In the genomic region with DNA sequence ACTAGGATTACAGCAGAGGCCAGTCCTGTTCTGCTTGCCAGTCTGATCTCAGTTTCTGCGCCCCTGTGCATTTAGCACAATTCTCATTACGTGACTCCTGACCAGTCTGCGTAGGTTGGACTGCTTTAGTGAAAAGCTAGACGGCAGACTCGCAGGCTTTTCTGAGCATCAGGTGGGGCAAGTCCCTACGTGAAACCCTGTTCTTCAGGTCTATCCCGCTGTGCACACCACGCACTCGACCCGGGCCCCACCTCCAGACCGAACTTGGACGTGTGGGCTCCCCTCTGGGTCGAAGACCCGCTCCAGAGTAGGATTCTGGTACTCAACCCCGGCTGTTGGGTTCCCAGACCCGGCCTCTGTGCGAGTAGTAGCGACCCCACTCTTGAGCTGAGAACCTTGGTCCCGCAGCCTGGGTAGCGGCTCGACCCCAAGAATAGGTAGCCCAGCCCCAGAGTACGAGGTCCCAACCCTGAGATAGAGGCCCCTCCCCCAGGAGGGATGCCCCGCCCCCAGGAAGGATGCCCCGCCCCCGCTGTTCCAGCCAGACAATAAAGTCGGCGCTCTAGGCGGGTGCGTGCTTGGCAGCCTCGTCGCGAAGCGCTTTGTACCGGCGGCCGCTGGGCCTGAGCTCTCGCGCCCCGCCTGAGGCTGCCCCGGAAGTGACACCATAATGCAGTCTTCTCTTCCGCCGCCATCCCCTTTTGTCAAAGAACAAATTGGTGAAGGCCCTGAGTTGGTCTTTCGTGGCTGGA, we compare ENCODE assay signal across 8 mouse cellular contexts. TPM values are rescaled to one million over a fixed set of nuclear protein-coding genes. Genes with fewer than 3 reads are reported as not detected.
DNase-seq lines count a peak whose midpoint lies in the region; ATAC-seq and TF ChIP-seq lines count a peak whose summit lies in the region.

No protein-coding gene starts in this region.

- TF ChIP-seq CTCF in heart, adult 2 months (IDR thresholded peaks at IDR 0.05), result peak; percentile 49

- H3K9ac ChIP-seq in embryonic facial prominence, embryonic 12.5 days, result peak overlapping the region; percentile 54; the same call in 1 of the 2 replicates
- peak overlapping the region; percentile 80 for H3K9ac ChIP-seq in heart, adult 2 months (ENCODE audit: low read depth, low read length)

- TF ChIP-seq POLR2A in heart, adult 2 months (IDR thresholded peaks at IDR 0.05; ENCODE audit: insufficient read depth, low read depth, low read length), result peak; percentile 73

- TF ChIP-seq EP300 in heart, adult 2 months (IDR thresholded peaks at IDR 0.05; ENCODE audit: insufficient read depth, low read depth, low read length), result no peak

- no peaks in the 10 kb centered on the region for H3K36me3 ChIP-seq in embryonic facial prominence, embryonic 12.5 days
- H3K36me3 ChIP-seq in heart, adult 2 months (ENCODE audit: control insufficient read depth, insufficient read depth, low read length), result no peaks in the 10 kb centered on the region
- no peaks in the 10 kb centered on the region for H3K36me3 ChIP-seq in midbrain, embryonic 10.5 days

- no peaks in the 10 kb centered on the region for H3K9me3 ChIP-seq in embryonic facial prominence, embryonic 12.5 days
- H3K9me3 ChIP-seq in midbrain, embryonic 10.5 days (replicated peaks), result no peaks in the 10 kb centered on the region

- no peaks in the 10 kb centered on the region for H3K79me2 ChIP-seq in heart, adult 2 months (replicated peaks; ENCODE audit: control insufficient read depth, insufficient read depth, low read length)

- intact Hi-C loops in heart, adult 2 months (cut with DNase I), result loop anchor here (2.0 to 10.0 kb wide), 3 partner anchors 23 to 159 kb away; partner anchors contain the start of genes Zfp266, Zfp426 and Zfp560
- intact Hi-C loops in left cerebral cortex, postnatal 4 days (cut with DNase I), result no loop called here

- no peaks in the 10 kb centered on the region for H3K27me3 ChIP-seq in embryonic facial prominence, embryonic 12.5 days
- H3K27me3 ChIP-seq in heart, adult 2 months (ENCODE audit: control insufficient read depth, insufficient read depth, low read length), result no peaks in the 10 kb centered on the region
- peaks cover 16% of the 10 kb centered on the region; the same call in 1 of the 2 replicates for H3K27me3 ChIP-seq in midbrain, embryonic 10.5 days (ENCODE audit: low read depth, poor library complexity, severe bottlenecking)

- 2% methylated on average over 43 of the region's 43 CpGs for WGBS in embryonic facial prominence, embryonic 12.5 days
- 3% methylated on average over 43 of the region's 43 CpGs for WGBS in heart, adult 2 months
- WGBS in midbrain, embryonic 10.5 days, result 2% methylated on average over 43 of the region's 43 CpGs

- peak overlapping the region; percentile 56 for H3K4me2 ChIP-seq in embryonic facial prominence, embryonic 12.5 days (replicated peaks)

- peak; percentile 87 for DNase-seq in adrenal gland, postnatal 25 days
- peak; percentile 86 to 89 for DNase-seq in heart, adult 2 months
- DNase-seq in kidney, adult 18-20 months, result peak; percentile 83
- peak; percentile 87 for DNase-seq in left cerebral cortex, postnatal 4 days
- peak; percentile 95 for DNase-seq in midbrain, embryonic 10.5 days (ENCODE audit: low spot score)
- DNase-seq in right cerebral cortex, postnatal 36 days (ENCODE audit: low spot score in 2 of 2), result peak; percentile 63 to 64
- peak; percentile 83 to 89 for DNase-seq in urinary bladder, postnatal 36 days (ENCODE audit: low spot score in 2 of 2)

- peak; percentile 94 for ATAC-seq in embryonic facial prominence, embryonic 12.5 days (ENCODE audit: insufficient number of reproducible peaks, insufficient read depth, low FRiP score, low TSS enrichment)

- H3K27ac ChIP-seq in embryonic facial prominence, embryonic 12.5 days, result peak overlapping the region; percentile 89
- peak overlapping the region; percentile 80 for H3K27ac ChIP-seq in heart, adult 2 months
- peak overlapping the region; percentile 95 for H3K27ac ChIP-seq in midbrain, embryonic 10.5 days (replicated peaks)

- peak overlapping the region; percentile 39 for H3K4me3 ChIP-seq in embryonic facial prominence, embryonic 12.5 days
- peak overlapping the region; percentile 51 for H3K4me3 ChIP-seq in heart, adult 2 months
- H3K4me3 ChIP-seq in midbrain, embryonic 10.5 days, result peak overlapping the region; percentile 59

- H3K4me1 ChIP-seq in embryonic facial prominence, embryonic 12.5 days, result no peaks in the 10 kb centered on the region
- peaks cover 1% of the 10 kb centered on the region; the same call in 1 of the 2 replicates for H3K4me1 ChIP-seq in heart, adult 2 months (ENCODE audit: control insufficient read depth, insufficient read depth, low read length)
- H3K4me1 ChIP-seq in midbrain, embryonic 10.5 days, result peaks cover 20% of the 10 kb centered on the region

RNA-seq across cellular contexts. Expression of gene Zfp266, which starts 23.0 kb away (rescaled TPM):
- 41.7 and 47.2 TPM in 2 replicates for total RNA-seq in adrenal gland, postnatal 25 days (2021)
- 167 and 171 TPM in 2 replicates for polyA plus RNA-seq in embryonic facial prominence, embryonic 12.5 days (2016; fragmentation: Nextera tagmentation; extraction: Ambion mirVana)
- 10 to 100 TPM; 23.3 to 23.8 TPM for total RNA-seq in heart, adult 2 months (2021)
- polyA plus RNA-seq in heart, adult 2 months (2012; rRNA removed), result 6.0 and 10.6 TPM in 2 replicates
- total RNA-seq in left cerebral cortex, postnatal 4 days (2021), result 100 to 1,000 TPM in 1 of 2 experiments, 10 to 100 TPM in 1; 97.4 to 105 TPM
- 117 and 139 TPM in 2 replicates for polyA plus RNA-seq in midbrain, embryonic 10.5 days (2016; fragmentation: Nextera tagmentation; extraction: Ambion mirVana)

RNA-seq across cellular contexts. Expression of gene Zfp846, which starts 36.8 kb away (rescaled TPM):
- total RNA-seq in adrenal gland, postnatal 25 days (2021), result 9.0 and 12.9 TPM in 2 replicates
- polyA plus RNA-seq in embryonic facial prominence, embryonic 12.5 days (2016; fragmentation: Nextera tagmentation; extraction: Ambion mirVana), result 26.7 and 26.8 TPM in 2 replicates
- total RNA-seq in heart, adult 2 months (2021), result 1 to 10 TPM; 4.7 to 5.1 TPM
- polyA plus RNA-seq in heart, adult 2 months (2012; rRNA removed), result 1.4 and 3.5 TPM in 2 replicates
- 10 to 100 TPM; 44.4 to 51.5 TPM for total RNA-seq in left cerebral cortex, postnatal 4 days (2021)
- polyA plus RNA-seq in midbrain, embryonic 10.5 days (2016; fragmentation: Nextera tagmentation; extraction: Ambion mirVana), result 18.9 and 20.2 TPM in 2 replicates

RNA-seq across cellular contexts. Expression of gene Zfp426, which starts 51.7 kb away (rescaled TPM):
- 21.1 and 30.5 TPM in 2 replicates for total RNA-seq in adrenal gland, postnatal 25 days (2021)
- polyA plus RNA-seq in embryonic facial prominence, embryonic 12.5 days (2016; fragmentation: Nextera tagmentation; extraction: Ambion mirVana), result 24.2 and 24.9 TPM in 2 replicates
- 10 to 100 TPM in 1 of 2 experiments, 1 to 10 TPM in 1; 7.9 to 12.8 TPM for total RNA-seq in heart, adult 2 months (2021)
- 3.8 and 6.6 TPM in 2 replicates for polyA plus RNA-seq in heart, adult 2 months (2012; rRNA removed)
- total RNA-seq in left cerebral cortex, postnatal 4 days (2021), result 10 to 100 TPM; 35.1 to 40.5 TPM
- 27.3 and 31.3 TPM in 2 replicates for polyA plus RNA-seq in midbrain, embryonic 10.5 days (2016; fragmentation: Nextera tagmentation; extraction: Ambion mirVana)

Comparison
In these comparisons a context has a peak if more than half of its experiments do, and no peak if none do; other contexts are left out.
1. Peak in every context shown above with its lines: DNase-seq, ATAC-seq, H3K4me3 ChIP-seq and H3K27ac ChIP-seq.